Mouse (Mus musculus) erythroblast, embryonic 14.5 days (primary cell): Measurements from ENCODE around the gene Pdf.

ENCODE experiments used
- GATA1 ChIP-seq: IDR thresholded peaks from 2 replicates; pipeline ENCODE4 v1.6.1; 2012; ENCODE audit warnings: low read length, inconsistent platforms, mixed read lengths
- TAL1 ChIP-seq: IDR thresholded peaks from 3 replicates; pipeline ENCODE4 v1.6.1; 2012; ENCODE audit warnings: low read length, inconsistent platforms, mixed read lengths

DNA sequence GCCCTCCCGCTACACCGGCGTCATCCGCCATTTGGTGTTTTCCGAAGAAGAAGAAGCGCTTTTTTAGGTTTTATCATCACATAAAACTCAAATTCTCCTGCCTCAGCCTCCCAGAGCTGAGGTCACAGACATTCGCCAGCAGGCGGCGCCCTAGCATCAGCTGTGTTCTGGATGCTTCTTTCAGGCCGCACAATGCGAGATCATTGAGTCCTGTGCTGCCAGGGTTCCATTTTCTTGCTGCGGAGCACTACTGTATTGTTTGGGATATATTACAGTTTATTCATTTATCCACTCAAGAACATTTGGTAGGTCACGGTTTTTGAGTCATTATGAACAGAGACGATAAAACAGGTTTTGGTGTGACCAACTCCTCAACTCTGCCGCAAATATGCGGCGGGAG is 36.9 kb upstream of the Pdf start:
- TF ChIP-seq GATA1 (no peak), TAL1 (no peak)
